Mouse (Mus musculus) heart, postnatal 0 days (tissue): ENCODE measurements around the gene Rhbdl3. TPM values are rescaled to one million over a fixed set of nuclear protein-coding genes. Genes with fewer than 3 reads are reported as not detected.
A peak's percentile ranks its signal among the peaks of the same experiment; 100 is the strongest.

Experiments used
- ATAC-seq: fragments of 200-750 bp; cut with Nextera tagmentation; 2 replicates; pipeline ENCODE4 v1.8.0; 2017; ENCODE audit warnings: low read depth, moderate number of reproducible peaks, moderate library complexity; ENCODE audit not compliant: insufficient read depth
- DNase-seq: peaks from one replicate; pipeline ENCODE4 v3.0.0-alpha.2; 2016; ENCODE audit warnings: low spot score
- H3K27ac ChIP-seq: fragments of 300-500 bp; sonication (generic); 2 replicates; pipeline ENCODE4 v1.5.1; 2014; ENCODE audit warnings: low read depth, mild to moderate bottlenecking
- H3K27me3 ChIP-seq: fragments of 300-500 bp; sonication (generic); 2 replicates; pipeline ENCODE4 v1.6.1; 2014; ENCODE audit warnings: low read length, mixed read lengths; ENCODE audit not compliant: control insufficient read depth, insufficient read depth
- H3K36me3 ChIP-seq: fragments of 300-500 bp; sonication (generic); replicated peaks from 2 replicates; pipeline ENCODE4 v1.6.1; 2014; ENCODE audit warnings: low read length, mixed read lengths; ENCODE audit not compliant: control insufficient read depth, insufficient read depth
- H3K4me1 ChIP-seq: fragments of 300-500 bp; sonication (generic); 2 replicates; pipeline ENCODE4 v1.6.1; 2014; ENCODE audit warnings: antibody characterized with exemption; ENCODE audit not compliant: control insufficient read depth, insufficient read depth
- H3K4me2 ChIP-seq: fragments of 300-500 bp; sonication (generic); 2 replicates; pipeline ENCODE4 v1.6.1; 2014; ENCODE audit warnings: low read depth, mild to moderate bottlenecking, low read length, moderate library complexity
- H3K4me3 ChIP-seq: fragments of 300-500 bp; sonication (generic); 2 replicates; pipeline ENCODE4 v1.5.1; 2014; ENCODE audit warnings: low read depth, low read length
- H3K9ac ChIP-seq: fragments of 300-500 bp; sonication (generic); replicated peaks from 2 replicates; pipeline ENCODE4 v1.6.1; 2014; ENCODE audit warnings: low read depth, low read length, mixed read lengths
- H3K9me3 ChIP-seq: fragments of 300-500 bp; sonication (generic); replicated peaks from 2 replicates; pipeline ENCODE4 v1.6.1; 2016; ENCODE audit warnings: low read length; ENCODE audit not compliant: control insufficient read depth
- CTCF ChIP-seq: IDR thresholded peaks from 2 replicates; pipeline ENCODE4 v1.5.1; 2016; ENCODE audit warnings: antibody characterized with exemption, control low read depth, low read depth
- EP300 ChIP-seq: IDR thresholded peaks from 2 replicates; pipeline ENCODE4 v1.6.1; 2016; ENCODE audit warnings: antibody characterized with exemption, low read depth
- WGBS: fragments of 180-500 bp; shearing (Covaris S2); extraction: QIAGEN DNeasy Blood & Tissue Kit; methylation state at CpG from one replicate; pipeline ENCODE4 v1.1.7; 2014; 5-methylcytosine and 5-hydroxymethylcytosine counted together
- polyA plus RNA-seq: library from polyadenylated mRNA; unstranded; fragments of >200 nt; fragmentation: Nextera tagmentation; extraction: Ambion mirVana; gene quantifications from 2 replicates; pipeline ENCODE4 v1.2.1, GENCODE M21; 2015
- total RNA-seq: library from RNA; depleted of rRNA; stranded (reverse); fragments of >200 nt; gene quantifications from 2 replicates; pipeline ENCODE4 v1.2.3, GENCODE M21; 2014; ENCODE audit warnings: low replicate concordance

Gene Rhbdl3
- total and polyA plus RNA-seq, 2 experiments from 2014 or later: 0.38 to 2.1 TPM

DNA sequence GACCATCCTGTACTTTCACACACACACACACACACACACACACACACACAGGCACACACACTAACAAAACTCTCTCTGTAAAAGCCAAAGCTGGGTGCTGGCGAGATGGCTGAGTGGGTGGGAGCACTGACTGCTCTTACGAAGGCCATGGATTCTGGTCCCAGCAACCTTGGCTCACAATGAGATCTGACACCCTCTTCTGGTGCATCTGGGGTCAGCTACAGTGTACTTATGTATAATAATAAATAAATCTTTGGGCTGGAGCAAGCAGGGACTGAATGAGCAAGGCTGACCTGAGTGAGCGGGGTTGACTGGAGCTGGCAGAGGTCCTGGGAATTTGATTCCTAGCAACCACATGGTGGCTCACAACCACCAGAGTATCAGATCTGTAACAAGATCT is 16.9 kb upstream of the Rhbdl3 start:
- no peak for ATAC-seq
- H3K4me2 ChIP-seq: no peak overlapping the region
- 56% methylated on average over 3 of the region's 3 CpGs for WGBS
- no peak overlapping the region for H3K27ac ChIP-seq
- no peaks in the 10 kb centered on the region for H3K27me3 ChIP-seq
- H3K9ac ChIP-seq: no peak overlapping the region
- no peaks in the 10 kb centered on the region for H3K9me3 ChIP-seq
- no peak for DNase-seq
- H3K4me3 ChIP-seq: no peak overlapping the region
- H3K36me3 ChIP-seq: no peaks in the 10 kb centered on the region
- TF ChIP-seq EP300: no peak
- TF ChIP-seq CTCF: no peak
- H3K4me1 ChIP-seq: peaks cover 5% of the 10 kb centered on the region; the same call in 1 of the 2 replicates

DNA sequence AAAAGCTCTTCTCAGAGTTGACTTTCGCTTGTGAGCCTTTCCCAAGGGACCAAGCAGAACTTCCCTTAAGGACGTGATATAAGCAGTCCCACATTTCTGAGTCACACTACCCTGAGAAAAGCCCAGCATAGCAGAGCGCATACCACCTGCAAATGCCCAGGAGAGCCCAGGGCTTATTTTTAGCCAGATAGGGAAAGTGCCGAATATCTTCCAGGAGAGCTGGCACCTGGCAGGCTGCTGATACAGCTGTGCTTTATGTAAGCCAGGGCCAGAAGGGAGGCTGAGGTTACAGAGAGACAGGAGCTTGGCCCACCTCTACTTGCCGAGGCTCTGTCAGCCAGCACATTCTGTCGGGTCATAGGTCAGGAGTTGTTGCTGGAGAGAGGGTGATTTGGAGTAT is 16.1 kb upstream of the Rhbdl3 start:
- DNase-seq: peak; percentile 18
- ATAC-seq: peak; percentile 47
- H3K36me3 ChIP-seq: no peaks in the 10 kb centered on the region
- TF ChIP-seq CTCF (no peak), EP300 (peak; percentile 41; the same call in 1 of the 2 replicates)
- H3K4me3 ChIP-seq: no peak overlapping the region
- peaks cover 9% of the 10 kb centered on the region; the same call in 1 of the 2 replicates for H3K4me1 ChIP-seq
- H3K9me3 ChIP-seq: no peaks in the 10 kb centered on the region
- no peaks in the 10 kb centered on the region for H3K27me3 ChIP-seq
- peak overlapping the region; percentile 28 for H3K4me2 ChIP-seq
- no peak overlapping the region for H3K9ac ChIP-seq
- H3K27ac ChIP-seq: peak overlapping the region; percentile 47
- 12% methylated on average over 6 of the region's 6 CpGs for WGBS

DNA sequence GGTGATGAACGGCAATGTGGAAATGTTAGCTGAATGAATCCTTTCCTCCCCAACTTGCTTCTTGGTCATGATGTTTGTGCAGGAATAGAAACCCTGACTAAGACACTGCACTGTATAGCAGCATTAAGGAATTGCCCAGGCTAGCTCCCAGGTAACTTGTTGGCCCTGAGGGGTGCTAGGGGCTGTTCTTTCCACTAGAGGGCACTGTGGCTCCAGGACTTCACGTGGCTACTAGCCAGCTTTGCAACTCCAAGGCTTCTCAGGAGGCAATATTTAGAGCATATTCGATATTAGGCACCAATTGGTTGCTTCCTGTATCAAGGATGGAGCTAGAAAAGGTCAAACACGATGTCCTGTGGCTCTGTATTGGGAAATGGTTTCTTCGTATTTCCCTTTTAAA is 13.6 kb upstream of the Rhbdl3 start:
- DNase-seq: peak; percentile 30
- 17% methylated on average over 5 of the region's 5 CpGs for WGBS
- no peak for ATAC-seq

DNA sequence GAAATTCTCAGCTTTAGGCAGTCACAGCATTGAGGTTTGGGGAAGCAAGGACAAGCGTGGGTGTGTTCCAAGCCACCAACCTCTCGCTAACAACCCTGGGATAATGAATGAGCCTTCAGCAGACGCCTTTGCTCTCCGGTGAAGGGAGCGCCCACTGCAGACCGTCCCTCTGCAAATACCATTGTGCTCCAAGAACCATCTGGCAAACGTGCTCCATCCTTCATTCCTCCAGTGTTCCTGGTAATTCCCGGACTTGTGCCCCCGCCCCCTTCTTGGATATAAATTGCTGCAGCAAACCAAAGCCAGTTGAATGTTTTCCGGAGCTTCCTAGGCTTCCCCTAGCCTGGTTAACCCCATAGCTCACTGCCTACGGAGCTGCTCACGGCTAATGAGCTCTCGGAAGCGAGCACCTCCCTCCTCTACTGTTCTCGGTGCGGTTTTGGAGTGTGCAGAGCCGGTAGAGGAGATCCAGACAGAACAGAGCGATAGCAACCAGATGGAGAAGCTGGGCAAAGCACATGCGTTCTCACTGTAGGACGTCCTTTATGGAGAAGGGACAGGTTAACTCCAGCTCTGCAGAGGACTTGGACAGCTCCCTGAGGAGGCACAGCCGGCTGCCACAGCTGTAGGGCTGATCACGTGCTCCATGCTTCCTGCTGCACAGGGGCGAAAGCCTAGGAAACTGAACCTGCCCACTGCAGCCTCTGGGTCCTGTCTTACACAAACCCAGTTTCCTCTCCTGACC is 10.8 kb upstream of the Rhbdl3 start:
- Histone ChIP-seq H3K9me3 (peaks cover 4% of the 10 kb centered on the region; the same call in 1 of the 2 replicates), H3K27ac (no peak overlapping the region), H3K9ac (no peak overlapping the region), H3K27me3 (no peaks in the 10 kb centered on the region), H3K36me3 (no peaks in the 10 kb centered on the region), H3K4me3 (peak overlapping the region; percentile 27), H3K4me2 (peak overlapping the region; percentile 59), H3K4me1 (peaks cover 5% of the 10 kb centered on the region; the same call in 1 of the 2 replicates)
- WGBS: 2% methylated on average over 23 of the region's 23 CpGs
- DNase-seq: peak; percentile 55
- peak; percentile 87 for ATAC-seq
- TF ChIP-seq CTCF (no peak), EP300 (no peak)

More for the DNA sequence above, 13.6 kb upstream of the Rhbdl3 start:
- no peak overlapping the region for H3K9ac ChIP-seq
- no peak overlapping the region for H3K4me2 ChIP-seq
- no peaks in the 10 kb centered on the region for H3K36me3 ChIP-seq
- H3K4me3 ChIP-seq: no peak overlapping the region
- peaks cover 10% of the 10 kb centered on the region; the same call in 1 of the 2 replicates for H3K4me1 ChIP-seq
- peak; percentile 83 for TF ChIP-seq CTCF
- TF ChIP-seq EP300: no peak
- peaks cover 4% of the 10 kb centered on the region; the same call in 1 of the 2 replicates for H3K9me3 ChIP-seq
- no peaks in the 10 kb centered on the region for H3K27me3 ChIP-seq
- H3K27ac ChIP-seq: no peak overlapping the region

DNA sequence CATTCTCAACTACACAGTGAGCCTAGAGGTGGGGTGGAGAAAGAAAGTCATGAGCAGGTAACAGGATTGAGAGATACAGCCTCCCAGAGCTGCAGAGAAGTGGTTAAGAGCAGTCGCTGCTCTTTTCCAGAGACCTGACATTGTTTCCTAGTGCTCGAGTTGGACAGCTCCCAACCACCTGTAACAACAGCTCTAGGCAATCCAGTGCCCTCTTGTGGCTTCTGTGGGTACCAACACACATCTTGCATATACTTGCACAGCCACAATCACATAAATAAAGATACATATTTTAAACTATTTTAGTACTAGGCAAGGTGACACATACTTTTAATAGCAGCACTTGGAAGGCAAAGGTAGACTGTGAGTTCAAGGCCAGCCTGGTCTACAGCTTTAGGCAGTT is 9.7 kb upstream of the Rhbdl3 start:
- WGBS: 60% methylated on average over 2 of the region's 2 CpGs
- 0 out of 2 replicates have a peak, but pooled peaks cover 6% of the 10 kb centered on the region for H3K27me3 ChIP-seq
- H3K4me3 ChIP-seq: no peak overlapping the region
- H3K9ac ChIP-seq: no peak overlapping the region
- peaks cover 4% of the 10 kb centered on the region; the same call in 1 of the 2 replicates for H3K9me3 ChIP-seq
- TF ChIP-seq CTCF: 0 out of 2 replicates have a peak, but pooled peaks have one; percentile 8
- no peak for TF ChIP-seq EP300
- peaks cover 5% of the 10 kb centered on the region; the same call in 1 of the 2 replicates for H3K4me1 ChIP-seq
- H3K27ac ChIP-seq: no peak overlapping the region
- DNase-seq (no peak), ATAC-seq (no peak)
- no peak overlapping the region for H3K4me2 ChIP-seq
- no peaks in the 10 kb centered on the region for H3K36me3 ChIP-seq
